Mouse (Mus musculus) megakaryocyte, embryonic 14.5 days (primary cell): ENCODE measurements around the gene Fam222b.

Source experiments
- FLI1 ChIP-seq: IDR thresholded peaks from 2 replicates; pipeline ENCODE4 v1.6.1; 2012; ENCODE audit warnings: low read length, inconsistent platforms, mixed read lengths
- GATA1 ChIP-seq: IDR thresholded peaks from 3 replicates; pipeline ENCODE4 v1.6.1; 2012; ENCODE audit warnings: mixed read lengths, low read length, inconsistent platforms, borderline replicate concordance

GRCm38 (mm10) chr11:78176402-78176862 lies 82.0 kb downstream of the Fam222b start, which contains the start of the genes Nek8 and Tlcd1:
- no peak for TF ChIP-seq GATA1
- TF ChIP-seq FLI1, result no peak; the same call in 1 of the 2 replicates
